Mouse (Mus musculus): Measurements from ENCODE around the gene Tax1bp1.

- no peak for TF ChIP-seq CTCF (IDR thresholded peaks at IDR 0.05; ENCODE audit: control insufficient read depth, insufficient read depth, insufficient replicate concordance, low read depth, low read length)
- TF ChIP-seq POLR2A (IDR thresholded peaks at IDR 0.05; ENCODE audit: control insufficient read depth, low read depth, low read length) = no peak
Observed at GRCm38 (mm10) chr6:52675222-52675921, 38.2 kb upstream of the Tax1bp1 start.
